Mouse (Mus musculus): Measurements from ENCODE around the gene Olfr1427. TPM values are rescaled to one million over a fixed set of nuclear protein-coding genes. Genes with fewer than 3 reads are reported as not detected.
"Not testable (repeated sequence)": the region's sequence is repeated elsewhere in the genome, so short reads cannot be mapped to it uniquely, and the experiment has no call there.

Gene Olfr1427
- polyA plus RNA-seq, 1 experiment: not detected

GRCm38 (mm10) chr19:12115797-12116196, 12.7 kb upstream of the Olfr1427 start, which contains the start of gene Olfr1428:
TSS of gene Olfr1428 (minus strand) at chr19:12115897.
- TF ChIP-seq CTCF (IDR thresholded peaks at IDR 0.05; ENCODE audit: control insufficient read depth, insufficient read depth, insufficient read length) (no peak), CEBPB (IDR thresholded peaks at IDR 0.05; ENCODE audit: low read depth) (no peak), MYOG (IDR thresholded peaks at IDR 0.05; ENCODE audit: control insufficient read depth, extremely low read depth, insufficient read length) (no peak), FOSL1 (IDR thresholded peaks at IDR 0.05; ENCODE audit: insufficient read depth, low read length, poor library complexity, severe bottlenecking) (no peak), MAX (IDR thresholded peaks at IDR 0.05) (no peak), MYOD1 (IDR thresholded peaks at IDR 0.05; ENCODE audit: control insufficient read depth, insufficient read length, low read depth) (no peak), USF1 (IDR thresholded peaks at IDR 0.05; ENCODE audit: low read depth) (no peak)
- H3K79me2 ChIP-seq (ENCODE audit: control insufficient read depth, insufficient read depth): no peaks in the 10 kb centered on the region
- no peaks in the 10 kb centered on the region for H3K36me3 ChIP-seq (ENCODE audit: control insufficient read depth, insufficient read depth)
- H3K4me3 ChIP-seq (ENCODE audit: insufficient read depth, poor library complexity, severe bottlenecking): no peak within 1 kb of the TSS
- H3ac ChIP-seq (ENCODE audit: control insufficient read depth, insufficient read length, low read depth): no peak within 1 kb of the TSS
- H3K27me3 ChIP-seq (ENCODE audit: control insufficient read depth, insufficient read depth, insufficient read length): no peaks in the 10 kb centered on the region
- H3K79me3 ChIP-seq (ENCODE audit: low read depth): no peaks in the 10 kb centered on the region

- no peak overlapping the region for H3K4me3 ChIP-seq (ENCODE audit: insufficient read depth, poor library complexity, severe bottlenecking)
- H3ac ChIP-seq (ENCODE audit: control insufficient read depth, insufficient read length, low read depth): no peak overlapping the region
- no peaks in the 10 kb centered on the region for H3K79me2 ChIP-seq (ENCODE audit: control insufficient read depth, insufficient read depth)
- H3K36me3 ChIP-seq (ENCODE audit: control insufficient read depth, insufficient read depth): no peaks in the 10 kb centered on the region
- no peaks in the 10 kb centered on the region for H3K79me3 ChIP-seq (ENCODE audit: low read depth)
- no peak for TF ChIP-seq CTCF (IDR thresholded peaks at IDR 0.05; ENCODE audit: control insufficient read depth, insufficient read depth, insufficient read length)
- no peak for TF ChIP-seq MYOD1 (IDR thresholded peaks at IDR 0.05; ENCODE audit: control insufficient read depth, insufficient read length, low read depth)
- TF ChIP-seq MYOG (IDR thresholded peaks at IDR 0.05; ENCODE audit: control insufficient read depth, extremely low read depth, insufficient read length): no peak
- no peak for TF ChIP-seq FOSL1 (IDR thresholded peaks at IDR 0.05; ENCODE audit: insufficient read depth, low read length, poor library complexity, severe bottlenecking)
- no peak for TF ChIP-seq CEBPB (IDR thresholded peaks at IDR 0.05; ENCODE audit: low read depth)
- no peak for TF ChIP-seq MAX (IDR thresholded peaks at IDR 0.05)
- no peak for TF ChIP-seq USF1 (IDR thresholded peaks at IDR 0.05; ENCODE audit: low read depth)
- H3K27me3 ChIP-seq (ENCODE audit: control insufficient read depth, insufficient read depth, insufficient read length): no peaks in the 10 kb centered on the region
Measured at GRCm38 (mm10) chr19:12113807-12114206, 10.7 kb upstream of the Olfr1427 start.

- Histone ChIP-seq H3K79me3 (ENCODE audit: low read depth) (no peaks in the 10 kb centered on the region), H3K36me3 (ENCODE audit: control insufficient read depth, insufficient read depth) (no peaks in the 10 kb centered on the region), H3K79me2 (ENCODE audit: control insufficient read depth, insufficient read depth) (no peaks in the 10 kb centered on the region), H3ac (ENCODE audit: control insufficient read depth, insufficient read length, low read depth) (no peak overlapping the region), H3K27me3 (ENCODE audit: control insufficient read depth, insufficient read depth, insufficient read length) (no peaks in the 10 kb centered on the region), H3K4me3 (ENCODE audit: insufficient read depth, poor library complexity, severe bottlenecking) (no peak overlapping the region)
- TF ChIP-seq CEBPB (IDR thresholded peaks at IDR 0.05; ENCODE audit: low read depth): no peak
- TF ChIP-seq MAX (IDR thresholded peaks at IDR 0.05): no peak
- no peak for TF ChIP-seq MYOD1 (IDR thresholded peaks at IDR 0.05; ENCODE audit: control insufficient read depth, insufficient read length, low read depth)
- no peak for TF ChIP-seq MYOG (IDR thresholded peaks at IDR 0.05; ENCODE audit: control insufficient read depth, extremely low read depth, insufficient read length)
Measured at GRCm38 (mm10) chr19:12104541-12104940, 1.4 kb upstream of the Olfr1427 start.

- TF ChIP-seq USF1 (IDR thresholded peaks at IDR 0.05; ENCODE audit: low read depth) (no peak), MYOD1 (IDR thresholded peaks at IDR 0.05; ENCODE audit: control insufficient read depth, insufficient read length, low read depth) (no peak), MAX (IDR thresholded peaks at IDR 0.05) (no peak), CTCF (IDR thresholded peaks at IDR 0.05; ENCODE audit: control insufficient read depth, insufficient read depth, insufficient read length) (no peak), FOSL1 (IDR thresholded peaks at IDR 0.05; ENCODE audit: insufficient read depth, low read length, poor library complexity, severe bottlenecking) (no peak), CEBPB (IDR thresholded peaks at IDR 0.05; ENCODE audit: low read depth) (no peak), MYOG (IDR thresholded peaks at IDR 0.05; ENCODE audit: control insufficient read depth, extremely low read depth, insufficient read length) (no peak)
- Histone ChIP-seq H3K79me2 (ENCODE audit: control insufficient read depth, insufficient read depth) (no peaks in the 10 kb centered on the region), H3K79me3 (ENCODE audit: low read depth) (no peaks in the 10 kb centered on the region), H3ac (ENCODE audit: control insufficient read depth, insufficient read length, low read depth) (no peak within 1 kb of the TSS), H3K4me3 (ENCODE audit: insufficient read depth, poor library complexity, severe bottlenecking) (no peak within 1 kb of the TSS), H3K36me3 (ENCODE audit: control insufficient read depth, insufficient read depth) (no peaks in the 10 kb centered on the region), H3K27me3 (ENCODE audit: control insufficient read depth, insufficient read depth, insufficient read length) (no peaks in the 10 kb centered on the region)
Measured at GRCm38 (mm10) chr19:12091913-12092312, 11.2 kb downstream of the Olfr1427 start, which contains the start of gene Olfr1426. TSS of gene Olfr1426 (minus strand) at chr19:12092013.

- not testable (repeated sequence) for H3K27me3 ChIP-seq (ENCODE audit: control insufficient read depth, insufficient read depth, insufficient read length); H3K36me3 ChIP-seq (ENCODE audit: control insufficient read depth, insufficient read depth); H3ac ChIP-seq (ENCODE audit: control insufficient read depth, insufficient read length, low read depth); H3K79me2 ChIP-seq (ENCODE audit: control insufficient read depth, insufficient read depth); H3K79me3 ChIP-seq (ENCODE audit: low read depth); H3K4me3 ChIP-seq (ENCODE audit: insufficient read depth, poor library complexity, severe bottlenecking)
Measured at GRCm38 (mm10) chr19:12077631-12078030, 25.5 kb downstream of the Olfr1427 start, which contains the start of gene Olfr1425. TSS of gene Olfr1425 (minus strand) at chr19:12077731.

- H3ac ChIP-seq (ENCODE audit: control insufficient read depth, insufficient read length, low read depth); H3K27me3 ChIP-seq (ENCODE audit: control insufficient read depth, insufficient read depth, insufficient read length); H3K36me3 ChIP-seq (ENCODE audit: control insufficient read depth, insufficient read depth); H3K79me2 ChIP-seq (ENCODE audit: control insufficient read depth, insufficient read depth); H3K4me3 ChIP-seq (ENCODE audit: insufficient read depth, poor library complexity, severe bottlenecking); H3K79me3 ChIP-seq (ENCODE audit: low read depth): not testable (repeated sequence)
Measured at GRCm38 (mm10) chr19:12069546-12069945, 33.6 kb downstream of the Olfr1427 start.

- not testable (repeated sequence) for H3K36me3 ChIP-seq (ENCODE audit: control insufficient read depth, insufficient read depth); H3K27me3 ChIP-seq (ENCODE audit: control insufficient read depth, insufficient read depth, insufficient read length); H3K79me2 ChIP-seq (ENCODE audit: control insufficient read depth, insufficient read depth)
Measured at GRCm38 (mm10) chr19:12067806-12068205, 35.3 kb downstream of the Olfr1427 start.

GRCm38 (mm10) chr19:12062582-12062981, 40.6 kb downstream of the Olfr1427 start, which contains the start of gene Olfr1424:
TSS of gene Olfr1424 (minus strand) at chr19:12062682.
- H3ac ChIP-seq (ENCODE audit: control insufficient read depth, insufficient read length, low read depth); H3K27me3 ChIP-seq (ENCODE audit: control insufficient read depth, insufficient read depth, insufficient read length); H3K79me3 ChIP-seq (ENCODE audit: low read depth); H3K36me3 ChIP-seq (ENCODE audit: control insufficient read depth, insufficient read depth); H3K79me2 ChIP-seq (ENCODE audit: control insufficient read depth, insufficient read depth); H3K4me3 ChIP-seq (ENCODE audit: insufficient read depth, poor library complexity, severe bottlenecking): not testable (repeated sequence)

More at GRCm38 (mm10) chr19:12067806-12068205, 35.3 kb downstream of the Olfr1427 start:
- not testable (repeated sequence) for H3ac ChIP-seq (ENCODE audit: control insufficient read depth, insufficient read length, low read depth); H3K79me3 ChIP-seq (ENCODE audit: low read depth); H3K4me3 ChIP-seq (ENCODE audit: insufficient read depth, poor library complexity, severe bottlenecking)
